Mouse (Mus musculus): ENCODE data around the gene Dgkg.

DNA sequence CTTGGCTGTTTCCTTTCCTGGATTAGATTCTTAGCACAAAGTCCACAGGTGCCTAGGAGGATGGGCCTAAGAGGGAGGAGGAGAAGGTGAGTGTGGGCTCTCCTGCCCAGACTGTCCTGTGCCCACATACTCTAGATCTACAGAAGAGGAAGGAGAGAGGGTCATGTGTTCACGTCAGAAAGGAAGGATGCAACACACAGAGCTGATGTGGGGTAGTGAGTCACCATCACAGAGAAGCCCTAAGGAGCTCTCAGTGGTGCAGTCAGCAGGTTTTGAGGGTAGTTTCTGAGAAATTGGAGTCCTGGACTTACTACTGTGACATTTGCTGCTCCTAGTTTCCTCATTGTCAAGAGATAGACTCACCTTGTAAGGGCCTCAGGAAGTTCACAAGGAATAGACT lies 196.1 kb downstream of the Dgkg start:
- no peak for TF ChIP-seq CTCF (IDR thresholded peaks at IDR 0.05)
- TF ChIP-seq EP300 (IDR thresholded peaks at IDR 0.05) = no peak
